Mouse (Mus musculus): ENCODE data around the gene Gpr85.
"Not testable (repeated sequence)": the region's sequence is repeated elsewhere in the genome, so short reads cannot be mapped to it uniquely, and the experiment has no call there.

Gene Gpr85

DNA sequence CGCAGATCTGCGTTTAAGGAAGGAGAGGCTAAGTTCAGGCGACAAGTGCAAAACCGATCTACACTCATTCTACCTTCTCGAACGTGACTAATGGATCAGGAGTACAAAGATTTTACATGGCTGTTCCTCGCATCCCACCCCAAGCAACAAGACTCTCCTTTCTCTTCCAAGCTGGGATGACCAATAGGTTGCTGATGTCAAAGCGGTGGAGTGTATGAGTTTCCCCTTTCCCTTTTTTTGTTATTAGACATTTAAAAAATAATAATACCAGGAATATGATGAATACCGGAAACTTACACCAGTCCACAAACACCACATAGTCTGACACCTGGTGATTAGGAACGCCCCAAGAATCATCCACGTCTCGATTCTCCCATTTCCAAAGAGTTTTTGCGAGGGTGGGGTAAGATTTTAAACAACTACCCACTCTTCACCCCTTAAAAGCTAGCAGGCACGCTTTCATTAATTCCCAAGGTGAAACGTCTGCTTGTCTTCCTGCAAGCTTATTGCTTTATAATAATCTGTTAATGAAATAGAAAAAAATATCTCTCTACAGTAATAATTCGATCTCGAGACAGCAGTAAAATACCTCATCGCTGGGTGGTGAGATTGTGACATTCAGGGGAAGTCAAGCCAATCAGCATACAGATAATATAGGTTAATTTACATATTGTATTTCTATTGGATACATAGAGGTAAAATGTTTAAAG is at the start of gene Gpr85:
Gene Gpr85 (minus strand): TSS at position 598 of the 710 bp plus-strand sequence.
- DNase-seq (ENCODE audit: low read depth): no peak

DNA sequence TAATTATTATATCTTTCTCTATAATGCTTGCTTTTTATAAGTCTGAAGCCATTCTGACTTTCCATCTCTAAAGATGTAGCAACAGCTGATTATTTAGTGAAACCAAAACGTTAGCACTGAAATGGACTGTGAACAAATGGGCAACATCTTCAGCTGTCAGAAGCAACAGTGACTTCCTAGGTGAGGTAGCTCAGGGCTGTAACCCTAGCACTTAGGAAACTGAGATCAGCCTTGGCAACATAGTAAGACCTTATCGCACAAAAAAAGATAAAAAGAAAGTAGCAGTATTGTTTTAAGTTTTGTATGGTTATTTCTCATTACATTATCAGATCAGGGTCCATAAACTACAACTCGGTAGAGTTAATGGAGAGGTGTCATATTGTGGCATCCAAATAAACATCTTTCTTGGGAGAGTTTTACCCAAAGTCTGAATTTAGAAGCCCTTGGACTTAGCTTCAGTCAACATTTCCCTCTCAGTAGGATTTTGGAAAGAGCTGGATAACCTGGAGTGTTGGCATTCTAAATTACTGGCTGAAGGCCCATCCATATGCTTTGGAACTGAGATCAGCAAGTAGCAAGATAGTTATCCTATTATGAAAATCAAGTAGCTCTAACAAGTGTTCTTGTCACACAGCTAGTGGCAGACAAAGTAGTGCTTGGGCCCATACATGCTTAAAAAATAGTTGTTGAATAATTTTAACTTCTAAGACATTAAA is 45.3 kb upstream of the Gpr85 start:
- DNase-seq (ENCODE audit: low read depth): no peak

DNA sequence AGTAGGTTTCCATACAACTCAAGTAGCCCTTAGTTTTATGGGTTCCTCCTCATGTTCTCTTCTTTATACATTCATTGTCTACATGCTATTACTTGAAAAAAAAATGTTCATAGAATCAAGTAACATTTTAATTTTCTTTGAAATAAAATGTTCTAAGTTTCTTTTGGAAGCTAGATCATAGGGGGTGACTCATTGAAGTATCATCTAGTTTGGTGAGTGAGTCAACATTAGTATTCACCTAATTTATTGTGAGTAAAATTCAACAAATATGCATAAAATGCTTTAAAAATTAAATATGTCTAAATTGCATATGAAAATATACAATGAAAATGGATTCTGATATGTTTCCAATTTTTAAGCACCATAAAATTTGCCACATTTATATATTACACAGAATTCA is 43.2 kb upstream of the Gpr85 start:
- DNase-seq (ENCODE audit: low read depth): no peak

DNA sequence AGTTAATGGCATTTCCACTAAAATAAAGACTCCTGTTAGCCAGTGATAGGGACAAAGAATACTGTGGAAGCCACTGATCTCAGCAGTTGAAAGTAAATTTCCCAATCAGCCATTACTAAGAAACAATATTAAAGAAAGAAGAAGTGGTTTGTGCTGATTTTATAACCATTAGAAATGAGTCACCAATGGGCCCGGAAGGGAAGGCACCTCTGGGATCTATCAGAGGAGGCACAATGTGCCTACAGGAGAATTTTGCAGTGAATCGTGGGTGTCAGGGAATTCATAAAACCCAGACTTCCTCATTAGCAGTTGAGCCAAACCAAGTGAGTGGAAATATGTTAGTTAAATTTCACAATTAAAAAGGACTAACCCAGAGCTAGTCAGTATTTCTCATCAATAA is 34.2 kb upstream of the Gpr85 start:
- no peak for DNase-seq (ENCODE audit: low read depth)

DNA sequence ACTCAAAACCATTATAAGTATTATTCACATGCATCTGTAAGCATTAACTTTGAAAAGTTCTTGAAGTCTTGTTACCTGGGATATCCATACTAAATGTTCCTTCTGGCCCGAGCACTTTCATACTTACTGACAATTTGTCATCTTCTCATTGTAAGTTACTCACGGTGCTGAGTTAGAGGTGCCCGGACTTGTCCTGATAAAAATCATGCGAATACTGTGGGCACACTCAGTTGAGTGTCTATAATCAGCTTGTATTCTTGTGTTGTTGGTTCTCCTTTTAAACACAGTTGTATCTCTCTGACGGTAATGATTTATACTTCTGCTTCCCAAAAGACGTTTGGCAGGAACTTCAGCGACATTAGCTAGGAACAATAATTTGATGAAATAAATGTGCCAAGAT is 32.3 kb upstream of the Gpr85 start:
- DNase-seq (ENCODE audit: low read depth): no peak

DNA sequence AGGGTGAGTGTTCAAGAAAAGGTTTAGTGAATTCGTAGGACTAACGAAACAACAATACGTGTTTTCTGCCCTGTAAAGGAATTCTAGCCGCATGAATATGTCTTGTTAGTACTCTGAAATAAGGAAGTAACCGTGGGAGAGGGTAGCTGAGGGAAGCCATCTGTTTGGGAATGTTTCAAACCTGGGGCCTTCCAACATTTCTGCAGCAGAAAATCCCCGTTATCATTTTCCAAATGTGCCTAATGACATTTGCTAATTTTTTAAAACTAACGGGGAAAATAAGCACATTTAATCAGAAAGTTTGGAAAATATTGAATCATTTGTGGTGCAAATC is 31.9 kb upstream of the Gpr85 start:
- no peak for DNase-seq (ENCODE audit: low read depth)

DNA sequence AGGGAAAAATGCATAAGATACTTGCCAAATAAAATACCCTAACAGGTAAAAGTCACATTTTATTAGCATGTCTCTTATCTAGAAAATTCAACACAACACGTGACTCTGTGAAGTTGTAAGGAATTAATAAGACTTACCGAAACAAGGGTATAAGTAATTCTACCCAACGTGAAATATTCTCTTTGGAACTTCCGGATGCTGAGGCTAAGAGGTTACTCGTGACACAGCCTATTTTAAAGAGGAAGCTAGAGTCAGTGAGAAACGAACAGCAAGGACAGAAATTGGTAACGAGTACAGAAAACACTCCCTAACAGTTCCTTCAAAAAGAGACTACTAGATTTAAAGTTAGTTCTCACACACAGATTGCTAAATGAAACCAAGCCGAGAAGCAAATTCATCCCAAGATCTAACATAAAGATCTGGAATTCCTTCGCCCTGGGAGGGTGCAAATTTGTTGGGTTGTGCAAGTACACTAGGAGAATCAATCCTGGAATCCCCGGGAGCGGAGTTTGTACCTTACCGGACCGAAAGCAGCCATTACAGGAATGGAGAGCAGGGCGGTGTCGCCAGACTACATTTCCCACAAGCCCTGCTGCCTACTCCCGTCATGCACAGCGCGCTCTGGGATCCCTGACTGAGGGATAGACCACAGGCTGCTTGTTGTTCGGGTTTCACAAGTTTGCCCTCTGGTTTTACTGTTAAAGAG is 31.3 kb upstream of the Gpr85 start, which contains the start of gene 2610001J05Rik:
Gene 2610001J05Rik (minus strand): TSS at position 600 of the 706 bp plus-strand sequence.
- DNase-seq (ENCODE audit: low read depth): peak; percentile 92

DNA sequence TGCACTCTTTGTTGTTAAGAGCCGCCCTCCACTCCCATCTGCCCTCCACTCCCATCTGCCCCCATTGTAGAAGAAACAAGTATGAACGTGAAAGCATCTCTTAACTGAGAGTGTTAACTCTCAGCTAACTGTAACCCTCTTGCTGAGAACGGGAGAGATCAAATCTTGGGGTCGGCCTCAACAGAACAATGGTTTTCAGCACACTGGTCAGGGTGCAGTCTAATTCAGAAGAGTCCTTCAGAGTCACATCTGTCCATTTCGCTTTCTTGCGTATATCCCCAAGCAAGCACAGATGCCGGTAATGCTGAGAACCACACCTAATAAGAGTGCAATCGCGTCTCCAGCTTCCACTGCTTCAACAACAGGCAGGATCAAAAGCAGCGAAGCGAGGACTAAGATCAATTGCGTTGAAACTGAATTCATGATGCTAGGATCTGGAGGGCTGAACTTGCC is 30.6 kb upstream of the Gpr85 start:
- DNase-seq (ENCODE audit: low read depth): no peak

DNA sequence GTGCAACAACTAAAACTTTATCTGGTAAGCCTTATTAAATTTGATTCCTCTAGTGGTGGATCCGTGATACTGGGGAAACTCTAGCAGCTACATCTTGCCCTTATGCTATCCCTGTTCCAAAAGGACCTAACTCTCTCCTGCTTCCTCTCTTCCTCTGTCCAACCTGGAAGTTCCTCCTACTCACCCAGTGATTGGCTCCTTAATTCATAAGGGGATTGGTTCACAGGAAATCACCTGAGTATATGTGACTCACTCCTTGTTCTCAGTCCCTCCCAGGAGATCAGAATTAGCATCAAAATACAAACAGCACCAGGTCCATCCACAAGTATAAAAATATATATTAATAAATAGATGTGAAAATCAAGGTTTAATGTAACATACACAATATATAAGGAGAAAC is 20.9 kb upstream of the Gpr85 start:
- no peak for DNase-seq (ENCODE audit: low read depth)

DNA sequence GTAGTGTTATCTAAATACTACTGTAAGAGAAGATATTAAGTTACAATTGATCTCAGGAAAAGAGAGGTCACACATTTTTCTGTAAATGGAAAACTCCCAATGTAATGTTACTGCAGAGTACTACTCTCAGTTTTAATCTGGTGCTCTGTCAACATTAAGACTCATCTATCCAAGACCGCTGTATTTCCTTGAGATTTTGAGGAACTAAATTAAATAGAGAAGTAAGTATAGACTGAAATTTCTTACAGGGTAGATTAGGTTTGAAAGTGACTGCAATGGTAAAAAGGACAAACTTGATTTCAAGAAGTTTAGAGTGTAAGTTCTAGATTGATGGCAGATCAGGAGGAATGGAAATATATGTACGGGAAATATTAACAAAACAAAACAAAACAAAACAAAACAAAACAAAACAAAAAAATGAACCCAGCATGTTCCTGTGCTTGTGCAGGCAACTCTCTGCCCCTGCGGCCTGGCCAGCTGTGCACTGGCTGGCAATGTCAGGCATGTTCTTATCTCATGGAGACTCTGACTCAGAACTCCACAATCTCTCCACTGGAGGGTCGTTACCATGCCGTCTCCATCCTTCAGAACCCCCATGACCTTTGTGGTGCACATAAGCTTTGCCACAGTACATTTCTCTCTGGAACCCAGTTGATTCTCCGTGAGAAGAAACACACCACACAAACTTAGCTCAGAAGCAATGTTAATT is 20.3 kb upstream of the Gpr85 start:
- DNase-seq (ENCODE audit: low read depth): no peak

DNA sequence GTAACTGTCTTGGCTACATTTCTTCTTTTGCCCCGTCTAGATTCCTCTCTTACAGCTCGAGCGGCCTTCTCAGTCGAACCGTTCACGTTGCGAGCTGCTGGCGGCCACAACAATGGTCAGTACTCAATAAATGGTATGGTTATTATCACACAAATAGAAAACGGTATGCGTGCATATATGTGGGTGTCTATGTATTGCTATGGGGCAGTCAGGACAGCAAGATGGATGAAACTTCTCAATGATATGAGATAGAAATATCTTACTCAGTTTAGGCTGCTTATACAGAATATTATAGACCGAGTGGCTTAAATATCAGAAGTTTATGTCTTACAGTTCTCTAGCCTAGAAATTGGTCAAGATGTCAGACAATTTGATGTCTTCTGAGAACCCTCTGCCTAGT is 14.5 kb upstream of the Gpr85 start:
- DNase-seq (ENCODE audit: low read depth): no peak

DNA sequence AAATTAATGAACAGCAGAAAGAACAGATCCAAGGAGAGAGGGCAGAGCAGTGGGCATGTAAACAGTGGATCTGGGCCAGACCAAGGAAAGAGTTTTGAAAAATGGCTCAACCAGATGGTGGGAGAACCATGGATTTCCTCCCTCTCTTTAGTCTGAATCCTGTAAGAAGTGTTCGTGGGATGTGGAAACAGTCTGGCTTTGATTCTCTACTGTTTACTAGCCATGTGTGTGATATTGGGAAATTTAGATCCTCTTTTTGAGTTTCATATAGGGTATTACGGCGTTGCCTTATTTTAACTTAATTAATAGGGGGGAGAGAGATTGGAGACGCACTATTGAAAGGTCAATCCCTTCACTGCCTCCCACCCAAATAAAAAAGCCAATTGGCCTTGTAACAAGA is 13.5 kb upstream of the Gpr85 start:
- no peak for DNase-seq (ENCODE audit: low read depth)

DNA sequence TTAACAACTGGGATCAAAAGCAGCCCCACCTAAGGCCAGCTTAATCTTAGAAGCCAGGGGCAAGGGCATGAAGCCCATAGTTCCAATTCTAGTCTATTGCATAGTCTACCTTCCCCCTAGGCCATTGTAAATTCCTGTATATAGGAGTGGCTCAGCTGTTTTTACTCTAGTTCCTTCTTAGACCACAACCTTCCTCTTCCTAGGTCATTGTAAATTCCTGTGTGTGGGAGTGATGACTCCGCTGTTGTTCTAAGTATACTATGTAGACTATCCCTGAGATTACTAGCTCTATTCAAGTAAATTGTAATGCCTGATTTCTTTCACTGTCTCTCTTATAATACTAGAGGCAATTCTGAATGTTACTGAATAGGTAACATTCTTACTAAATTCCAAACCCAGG is 6.3 kb upstream of the Gpr85 start:
- DNase-seq (ENCODE audit: low read depth): not testable (repeated sequence)

DNA sequence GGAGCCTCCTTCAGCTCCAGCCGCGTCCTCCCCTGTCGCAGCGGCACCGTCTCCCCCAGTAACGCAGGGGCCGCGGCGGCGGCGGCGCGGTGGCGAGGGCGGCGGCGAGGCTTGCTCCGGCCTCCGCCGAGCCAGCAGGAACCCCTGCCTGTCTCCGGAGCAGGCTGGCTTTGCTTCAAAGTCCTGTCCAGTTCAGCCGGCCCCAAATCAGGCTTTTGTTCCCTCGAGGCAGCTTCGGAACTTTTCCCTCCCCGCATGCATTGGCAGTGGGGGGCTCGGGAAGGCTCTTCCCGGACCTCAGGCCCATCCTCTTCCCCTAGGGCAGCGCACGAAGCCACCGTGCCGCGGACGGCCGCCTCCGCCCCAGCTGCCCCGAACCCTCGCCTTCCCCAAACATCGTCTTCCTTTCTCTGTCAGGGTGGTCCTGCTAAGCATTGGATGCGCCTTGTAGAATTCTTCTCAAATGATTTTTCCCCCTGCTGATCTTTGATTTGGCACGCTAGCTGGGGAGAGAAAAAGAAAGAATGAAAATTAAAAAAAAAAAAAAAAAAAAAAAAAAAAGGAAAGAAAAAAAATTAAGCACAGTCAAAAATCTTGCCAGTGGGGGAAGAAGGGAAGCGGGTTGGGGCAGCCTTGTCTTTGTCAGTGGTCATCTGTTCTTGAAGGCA is 931 bp downstream of the Gpr85 start:
- no peak for DNase-seq (ENCODE audit: low read depth)

DNA sequence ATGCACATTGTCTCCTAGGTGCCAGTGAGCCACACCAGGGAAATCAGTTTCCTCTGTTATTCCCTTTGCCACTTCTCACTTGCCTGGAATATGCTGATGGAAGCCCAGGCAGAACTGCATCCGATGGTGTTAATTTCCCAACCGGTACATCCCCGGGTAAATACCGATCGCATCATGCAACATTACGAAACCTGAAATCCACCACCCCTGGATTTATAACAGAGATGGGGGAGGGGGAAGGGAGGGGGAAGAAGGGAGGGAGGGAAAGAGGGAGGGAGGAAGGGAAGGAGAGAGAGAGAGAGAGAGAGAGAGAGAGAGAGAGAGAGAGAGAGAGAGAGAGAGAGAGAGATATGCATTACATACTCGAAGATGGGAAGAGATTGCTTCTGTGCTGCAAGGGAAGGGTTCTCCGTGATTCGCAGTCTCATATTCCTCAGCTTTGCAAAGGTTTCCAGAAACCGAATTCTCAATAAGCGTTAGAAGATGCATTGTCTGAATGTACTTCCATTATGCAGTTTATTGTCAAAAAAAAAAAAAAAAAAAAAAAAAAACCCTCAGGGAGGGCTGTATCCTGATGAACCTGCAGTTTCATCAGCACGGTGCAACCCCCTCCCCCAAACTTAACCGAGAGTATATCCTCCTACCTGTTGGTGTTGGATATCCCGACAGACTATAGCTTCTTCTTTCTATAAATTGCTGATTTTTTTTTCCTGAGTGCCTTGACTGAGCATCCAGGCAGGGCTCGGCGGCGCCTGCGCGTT is 1.6 kb downstream of the Gpr85 start:
- DNase-seq (ENCODE audit: low read depth): no peak

DNA sequence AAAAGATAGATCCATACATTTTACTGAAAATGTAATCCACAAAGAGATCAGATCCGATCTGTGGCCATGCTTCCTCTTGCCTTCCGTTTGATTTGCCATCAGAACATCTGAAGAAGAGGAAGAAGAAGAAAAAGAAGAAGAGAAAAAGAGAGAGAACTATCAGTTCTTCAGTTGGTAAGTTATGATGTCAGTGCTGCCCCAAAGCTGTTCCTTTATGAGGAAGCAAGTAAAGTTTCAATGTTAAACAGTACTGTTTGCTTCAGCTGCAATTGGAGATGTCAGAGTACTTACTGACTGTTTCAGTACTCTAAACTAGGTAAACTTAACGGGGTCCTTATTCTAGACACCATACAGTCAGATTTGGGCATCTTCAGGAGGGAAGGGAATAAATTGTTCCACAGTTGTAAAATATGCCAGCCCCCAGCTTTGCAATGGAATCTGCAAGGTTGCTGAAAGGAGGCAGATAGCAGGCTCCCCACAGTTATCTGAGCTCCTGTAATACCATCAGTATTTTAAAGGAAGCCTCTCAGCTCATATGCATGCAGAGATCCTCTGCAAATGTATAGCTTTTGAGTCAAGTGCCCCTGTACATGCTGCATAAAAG is 2.7 kb downstream of the Gpr85 start:
- no peak for DNase-seq (ENCODE audit: low read depth)

DNA sequence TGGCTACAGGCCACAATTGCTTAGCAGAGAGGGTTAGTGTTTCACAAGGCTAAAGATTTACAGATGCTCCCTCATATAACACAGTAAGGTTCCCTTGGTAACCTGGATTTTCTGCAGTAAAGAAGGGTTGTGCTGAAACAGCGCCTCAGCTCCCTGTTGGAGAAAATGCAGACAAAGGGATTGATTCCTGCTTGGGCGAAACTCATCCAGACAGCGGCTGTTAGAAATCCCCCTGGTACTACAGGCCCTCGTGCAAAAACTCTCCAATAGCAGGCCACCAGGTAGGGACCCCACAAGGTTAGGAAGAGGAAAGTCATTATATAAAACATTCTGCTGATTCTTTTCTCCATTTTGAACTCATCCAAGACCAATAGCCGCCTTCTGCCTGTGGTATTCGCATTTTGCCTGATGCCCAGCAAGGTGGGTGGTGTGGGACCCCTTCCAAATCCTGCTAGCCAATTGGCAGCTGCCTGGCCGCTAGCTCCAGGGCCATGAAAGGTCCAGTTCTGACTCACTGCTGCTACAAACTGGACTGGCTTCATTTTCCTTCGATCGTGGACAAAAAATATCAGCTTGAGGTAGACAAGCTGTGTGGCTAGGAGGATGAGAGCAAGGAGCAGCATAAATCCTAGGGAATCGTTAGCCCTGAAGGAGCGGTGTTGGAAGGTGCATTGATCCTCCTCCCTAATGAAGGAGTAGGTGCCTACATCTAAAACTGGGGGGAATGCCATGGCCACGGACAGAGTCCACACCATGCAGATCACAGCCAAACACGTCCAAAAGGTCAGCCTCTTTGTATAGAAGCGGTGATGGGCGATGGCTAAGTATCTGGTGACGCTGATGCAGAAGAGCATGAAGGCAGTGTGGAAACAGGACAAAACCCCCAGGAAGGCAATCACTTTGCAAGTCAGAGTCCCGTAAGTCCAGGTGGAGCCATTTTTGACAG is 3.7 kb downstream of the Gpr85 start:
- DNase-seq (ENCODE audit: low read depth): no peak

DNA sequence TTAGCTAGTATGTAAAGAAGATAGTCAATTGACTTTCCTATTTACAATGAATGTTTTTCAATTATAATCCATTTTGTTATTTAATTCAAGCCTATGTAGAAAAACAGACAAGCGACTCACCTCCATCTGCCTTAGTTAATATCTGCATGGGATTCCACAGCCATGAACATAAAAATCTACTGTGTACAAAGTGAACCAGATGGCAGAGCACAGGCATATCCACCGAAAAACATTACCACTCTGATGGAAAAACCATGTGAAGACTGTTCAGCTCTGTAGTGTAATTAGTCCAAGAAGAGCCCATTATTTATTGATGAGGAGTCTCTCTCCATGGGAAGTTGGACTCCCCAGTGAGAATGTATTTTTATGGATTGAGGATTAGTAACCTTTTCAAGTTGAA is 7.0 kb downstream of the Gpr85 start:
- no peak for DNase-seq (ENCODE audit: low read depth)

DNA sequence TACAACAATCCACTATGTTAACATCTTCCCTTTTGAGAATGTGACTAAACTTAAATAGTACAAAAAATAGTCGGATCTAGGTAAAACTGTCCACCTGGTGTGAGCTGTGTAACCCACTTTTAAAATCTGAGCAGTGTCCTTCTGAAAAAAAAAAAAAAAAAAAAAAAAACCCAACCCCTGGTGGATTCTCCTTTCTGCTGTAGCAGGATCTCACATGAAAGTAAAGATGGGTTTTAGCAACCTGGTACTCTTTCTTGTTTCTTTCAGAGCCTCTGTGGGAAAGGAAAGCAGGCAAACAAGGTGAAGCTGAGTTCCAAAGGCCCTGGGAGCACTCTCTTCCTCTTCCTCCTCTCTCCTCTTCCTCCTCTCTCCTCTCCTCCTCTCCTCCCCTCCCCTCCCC is 10.9 kb downstream of the Gpr85 start:
- no peak for DNase-seq (ENCODE audit: low read depth)

DNA sequence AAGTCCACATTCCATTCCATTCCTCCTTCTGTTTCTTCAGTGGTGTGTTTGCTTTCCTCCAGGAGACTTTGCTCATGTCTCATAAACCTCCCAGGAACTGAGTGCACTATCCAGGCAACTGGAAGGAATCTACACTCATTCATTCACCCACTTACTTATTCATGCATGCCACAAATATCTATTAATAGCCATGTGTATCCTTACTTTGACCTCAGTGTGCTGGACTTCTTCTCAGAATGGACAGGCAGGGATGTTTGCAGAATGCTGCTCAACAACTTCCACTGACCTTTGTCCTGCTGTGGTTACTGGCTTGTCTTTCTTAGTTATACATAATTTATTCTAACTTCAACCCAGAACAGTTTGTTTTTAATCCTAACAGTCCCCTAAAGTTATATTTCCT is 23.1 kb downstream of the Gpr85 start:
- DNase-seq (ENCODE audit: low read depth): no peak
